Mouse (Mus musculus) cerebral cortex, adult 2 months (tissue): ENCODE data around the gene 2700097O09Rik.

Experiments used
- WGBS: fragments of 180-500 bp; shearing (Covaris S2); methylation state at CpG from one replicate; pipeline ENCODE4 v1.1.7; 2018; 5-methylcytosine and 5-hydroxymethylcytosine counted together

The 2700097O09Rik gene

GRCm38 (mm10) chr12:55079726-55080600 lies at the start of gene 2700097O09Rik, which contains the start of gene Srp54a:
Gene 2700097O09Rik, minus strand, starts transcription at chr12:55080110.
Gene Srp54a, plus strand, starts transcription at chr12:55080262.
- WGBS = under 1% methylated on average over 60 of the region's 60 CpGs

DNA sequence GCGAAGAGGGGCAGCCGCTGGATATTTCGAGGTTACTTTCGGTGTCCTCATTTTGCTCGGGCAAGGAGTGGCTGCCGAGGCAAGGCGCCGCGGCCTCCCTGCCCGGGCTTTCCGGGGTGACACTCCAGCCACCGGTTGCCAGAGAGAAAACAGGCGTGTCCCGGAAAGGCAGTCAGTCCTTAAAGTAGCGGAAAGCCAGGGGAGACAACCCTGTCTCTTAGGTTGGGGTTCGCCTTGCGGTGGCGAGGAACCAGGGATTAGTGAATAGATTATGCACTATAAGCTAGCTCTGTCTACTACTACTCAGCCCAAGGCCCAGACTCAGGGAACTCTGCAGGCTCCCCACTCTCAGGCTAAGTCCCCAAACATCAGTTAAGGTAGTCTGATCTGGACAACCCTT lies 44.8 kb upstream of the 2700097O09Rik start:
- WGBS = no CpG with 5 or more reads among the region's 18 CpGs

DNA sequence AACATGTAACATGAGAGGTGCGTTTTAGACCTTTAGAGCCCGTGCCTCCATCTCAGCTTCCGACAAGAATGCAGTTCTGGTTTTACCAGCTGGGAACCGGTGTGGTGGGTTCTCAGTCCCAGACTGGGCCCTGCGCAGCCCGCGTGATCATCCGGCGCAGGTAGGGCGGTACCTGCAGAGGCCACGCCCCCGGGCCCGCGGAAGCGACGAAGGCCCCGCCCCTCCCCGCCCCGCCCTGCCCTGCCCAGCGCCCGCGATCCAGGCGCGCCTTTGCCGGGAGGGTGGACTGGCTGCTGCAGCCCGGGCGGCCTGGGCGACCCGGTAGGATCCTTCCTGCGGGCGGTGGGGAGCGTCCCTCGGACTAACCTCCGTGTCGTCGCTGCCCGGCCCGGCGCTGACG lies 44.3 kb upstream of the 2700097O09Rik start, which contains the start of gene Fam177a:
Fam177a (plus strand) TSS at position 228 of the 400 bp plus-strand sequence.
- WGBS = no CpG with 5 or more reads among the region's 40 CpGs

- WGBS = no CpG with 5 or more reads among the region's 7 CpGs
Observed at GRCm38 (mm10) chr12:55112616-55113015, 32.7 kb upstream of the 2700097O09Rik start.

- 79% methylated on average over 1 of the region's 7 CpGs for WGBS
Observed at GRCm38 (mm10) chr12:55092127-55092526, 12.2 kb upstream of the 2700097O09Rik start.

DNA sequence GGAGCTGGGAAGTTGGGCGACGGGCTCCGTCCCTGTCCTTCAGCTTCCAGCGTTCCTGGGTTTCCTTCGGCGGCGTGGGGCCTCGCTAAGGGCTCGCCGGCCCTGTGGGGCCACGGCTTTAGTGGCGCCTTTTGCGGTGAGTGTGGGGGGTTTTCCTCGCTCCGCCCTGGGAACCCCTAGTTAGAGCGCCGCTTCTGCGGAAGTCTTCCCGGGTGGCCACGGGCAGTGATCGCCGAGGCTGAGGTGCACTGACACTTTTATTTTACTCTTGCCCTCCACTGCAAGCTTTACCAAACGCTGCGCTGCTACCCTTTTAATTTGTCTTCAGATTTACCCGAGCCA lies 662 bp upstream of the 2700097O09Rik start:
- WGBS = under 1% methylated on average over 25 of the region's 25 CpGs

GRCm38 (mm10) chr12:55078706-55079105 lies 1.2 kb downstream of the 2700097O09Rik start:
- 16% methylated on average over 2 of the region's 2 CpGs for WGBS

- WGBS = 86% methylated on average over 2 of the region's 2 CpGs
Observed at GRCm38 (mm10) chr12:55075296-55075695, 4.6 kb downstream of the 2700097O09Rik start.

- 96% methylated on average over 7 of the region's 7 CpGs for WGBS
Observed at GRCm38 (mm10) chr12:55073686-55074085, 6.2 kb downstream of the 2700097O09Rik start.

- WGBS = 74% methylated on average over 4 of the region's 4 CpGs
Observed at GRCm38 (mm10) chr12:55072495-55072894, 7.4 kb downstream of the 2700097O09Rik start.

- 97% methylated on average over 1 of the region's 1 CpGs for WGBS
Observed at GRCm38 (mm10) chr12:55062141-55062540, 17.8 kb downstream of the 2700097O09Rik start.

DNA sequence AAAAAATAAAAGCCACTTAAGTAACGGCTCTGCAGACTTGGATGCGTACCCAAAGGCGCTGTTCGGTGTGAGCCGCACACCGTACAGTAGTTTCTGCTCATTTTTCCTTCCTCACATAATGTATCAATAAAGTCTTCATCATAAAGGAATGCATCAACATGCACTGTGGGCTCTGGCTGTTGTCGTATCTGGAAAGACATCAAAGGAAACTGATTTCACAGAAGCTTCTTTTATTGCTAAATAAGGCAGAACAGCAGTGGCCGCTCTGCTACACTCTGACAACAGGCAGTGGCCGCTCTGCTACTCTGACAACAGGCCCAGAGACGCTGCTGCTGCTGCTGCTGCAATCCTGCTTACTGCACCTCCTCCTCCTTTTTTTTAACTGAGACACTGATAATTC lies 18.9 kb downstream of the 2700097O09Rik start:
- WGBS = 61% methylated on average over 10 of the region's 10 CpGs

DNA sequence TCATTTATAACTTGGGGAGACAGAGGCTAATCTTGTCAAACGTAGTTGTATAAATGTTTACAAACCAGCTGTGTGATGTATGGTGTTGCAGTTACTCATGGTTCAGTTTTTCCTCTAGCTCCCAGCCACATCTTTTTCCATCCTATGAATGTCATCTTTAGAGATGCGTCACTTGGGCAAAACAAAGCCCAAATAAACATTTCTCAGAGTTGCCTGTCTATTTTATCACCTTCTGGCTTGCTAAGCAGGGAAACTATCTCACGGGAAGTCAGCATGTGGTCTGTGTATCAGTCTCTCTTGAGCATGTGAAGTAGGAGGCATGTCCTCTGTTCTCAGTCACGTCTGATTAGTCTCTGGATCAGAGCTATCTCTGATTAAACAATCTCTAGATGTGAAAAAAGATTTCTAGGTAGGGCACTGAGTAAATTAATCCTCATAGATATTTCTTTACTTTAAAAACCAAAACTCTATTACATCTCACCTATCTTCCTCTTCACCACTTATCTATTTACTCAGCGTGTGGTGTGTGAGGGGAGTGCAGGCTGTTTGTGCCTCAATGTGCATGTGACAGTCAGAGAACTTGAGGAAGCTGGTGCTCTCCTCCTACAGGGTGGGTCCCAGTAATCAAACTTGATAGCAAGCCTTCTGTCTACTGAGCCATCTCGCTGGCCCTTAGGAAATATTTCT lies 19.6 kb downstream of the 2700097O09Rik start:
- 77% methylated on average over 6 of the region's 6 CpGs for WGBS

DNA sequence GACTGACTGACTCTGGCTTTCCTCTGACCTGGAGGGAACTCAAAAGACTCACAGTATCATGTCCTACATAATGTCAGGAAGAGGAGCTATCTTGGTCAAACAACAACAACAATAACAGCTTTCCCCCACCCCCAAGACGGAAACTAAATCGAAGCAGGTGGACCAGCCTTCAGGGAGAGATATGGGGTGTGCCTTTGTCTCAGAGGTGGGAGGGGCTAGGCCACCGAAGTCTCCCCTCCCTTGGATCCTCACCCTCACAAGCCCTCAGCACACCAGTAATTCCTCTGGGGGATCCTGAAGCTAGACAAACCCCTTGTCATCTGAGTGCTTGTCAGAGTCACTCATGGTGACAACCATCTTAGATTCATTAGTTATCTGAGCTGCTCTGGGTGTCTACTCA lies 20.1 kb downstream of the 2700097O09Rik start:
- WGBS = 70% methylated on average over 3 of the region's 3 CpGs

GRCm38 (mm10) chr12:55058865-55059615 lies 20.9 kb downstream of the 2700097O09Rik start:
- WGBS = 85% methylated on average over 6 of the region's 6 CpGs

GRCm38 (mm10) chr12:55056703-55057102 lies 23.2 kb downstream of the 2700097O09Rik start:
- 64% methylated on average over 2 of the region's 2 CpGs for WGBS

- 94% methylated on average over 2 of the region's 2 CpGs for WGBS
Observed at GRCm38 (mm10) chr12:55054551-55055241, 25.2 kb downstream of the 2700097O09Rik start.

DNA sequence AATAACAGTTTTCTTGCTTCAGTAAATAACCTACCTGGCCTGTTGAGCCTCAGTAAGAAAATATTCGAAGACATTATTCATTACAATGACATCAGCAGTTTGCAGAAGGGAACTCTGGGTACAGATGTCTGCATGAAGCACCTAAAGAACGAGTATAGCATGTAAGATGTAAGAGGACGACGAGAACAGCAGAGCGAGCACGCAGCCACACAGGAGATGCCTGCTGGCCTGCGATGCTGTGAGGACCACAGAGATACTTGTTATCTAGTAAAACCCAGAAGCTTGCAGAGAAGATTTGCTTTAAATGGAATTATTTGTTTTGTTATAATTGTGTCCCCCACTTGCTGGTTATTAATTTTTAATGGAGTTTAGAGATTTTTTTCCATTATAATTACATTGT lies 26.6 kb downstream of the 2700097O09Rik start:
- 93% methylated on average over 7 of the region's 7 CpGs for WGBS

- 94% methylated on average over 8 of the region's 8 CpGs for WGBS
Observed at GRCm38 (mm10) chr12:55051210-55052173, 28.4 kb downstream of the 2700097O09Rik start.

DNA sequence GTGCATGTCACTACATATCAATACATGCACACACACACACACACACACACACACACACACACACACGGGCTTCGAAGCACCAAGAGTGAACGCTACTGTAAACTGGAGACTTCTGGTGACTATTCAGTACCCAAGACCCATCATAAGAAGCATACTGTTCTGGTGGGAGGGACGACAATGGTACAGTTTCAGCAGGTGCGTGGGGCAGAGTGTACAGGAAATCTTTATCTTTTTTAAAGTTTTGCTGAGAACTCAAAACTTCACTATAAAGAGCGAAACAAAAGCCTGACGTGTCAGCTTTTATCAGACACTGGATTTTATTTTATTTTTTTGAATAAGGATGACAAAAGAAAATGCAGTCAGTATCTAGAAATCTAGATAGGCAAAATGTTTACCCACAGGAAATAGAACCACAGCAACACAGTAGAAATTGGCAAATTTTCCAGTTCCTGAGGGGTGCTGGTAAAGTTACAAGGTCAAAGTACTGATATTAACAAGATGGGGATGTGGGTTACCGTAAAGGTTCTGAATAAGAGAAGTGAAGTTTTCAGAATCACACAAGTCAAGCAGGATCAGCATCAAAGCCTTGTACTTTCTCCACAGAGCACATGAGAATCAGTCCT lies 30.1 kb downstream of the 2700097O09Rik start:
- WGBS = 92% methylated on average over 8 of the region's 8 CpGs
